In genomic region chr5:33219831-33220230, GRCm38 (mm10) we compare ENCODE assay signal across 11 mouse cellular contexts.
"Had no signal": no experiment of that assay in that cellular context is flagged by ENCODE, and none has a peak within 500 bp of the region (broad histone marks: within the 10 kb centered on the region; RNA-seq: fewer than 3 reads in every experiment).

No protein-coding gene starts in this region.

- H3K36me3 ChIP-seq: limb, embryonic 15.5 days; liver, embryonic 12.5 days; lung, embryonic 15.5 days; midbrain, embryonic 13.5 days; neural tube, embryonic 12.5 days had no signal

- H3K9me3 ChIP-seq: limb, embryonic 15.5 days; liver, embryonic 12.5 days; lung, embryonic 15.5 days; midbrain, embryonic 13.5 days; neural tube, embryonic 12.5 days had no signal

- H3K4me3 ChIP-seq: layer of hippocampus, adult 2 months; limb, embryonic 15.5 days; liver, embryonic 12.5 days; lung, embryonic 15.5 days; midbrain, embryonic 13.5 days; neural tube, embryonic 12.5 days had no signal

- H3K27ac ChIP-seq: layer of hippocampus, adult 2 months; limb, embryonic 15.5 days; midbrain, embryonic 13.5 days; neural tube, embryonic 12.5 days had no signal

- DNase-seq: kidney, adult 18-20 months; kidney, postnatal 10 days; kidney, postnatal 4 days; thymus, adult 2 months; thymus, postnatal 36 days had no signal

- ATAC-seq: liver, embryonic 12.5 days; midbrain, embryonic 13.5 days had no signal

- H3K27me3 ChIP-seq: limb, embryonic 15.5 days; liver, embryonic 12.5 days; lung, embryonic 15.5 days; midbrain, embryonic 13.5 days; neural tube, embryonic 12.5 days had no signal

- H3K9ac ChIP-seq: limb, embryonic 15.5 days; liver, embryonic 12.5 days; lung, embryonic 15.5 days; midbrain, embryonic 13.5 days; neural tube, embryonic 12.5 days had no signal

- H3K4me2 ChIP-seq: limb, embryonic 15.5 days; liver, embryonic 12.5 days; lung, embryonic 15.5 days; midbrain, embryonic 13.5 days; neural tube, embryonic 12.5 days had no signal
